Mouse (Mus musculus) left cerebral cortex, postnatal 4 days (tissue): ENCODE results near the gene Ddx54. TPM values are rescaled to one million over a fixed set of nuclear protein-coding genes. Genes with fewer than 3 reads are reported as not detected.

Source experiments
- DNase-seq: peaks from one replicate; pipeline ENCODE4 v3.0.0-alpha.2; 2022
- intact Hi-C: fragments of 180-260 bp; cut with DNase I; formaldehyde crosslinking; loops from one replicate; pipeline ENCODE4 v1.15.1; 2025
- total RNA-seq, 2 experiments: library from RNA; stranded (reverse); gene quantifications; 2 replicates each; pipeline ENCODE4 v1.2.3; 2021

Ddx54 gene
- total RNA-seq, 2 experiments from 2014 or later, result 52.0 to 55.4 TPM

DNA sequence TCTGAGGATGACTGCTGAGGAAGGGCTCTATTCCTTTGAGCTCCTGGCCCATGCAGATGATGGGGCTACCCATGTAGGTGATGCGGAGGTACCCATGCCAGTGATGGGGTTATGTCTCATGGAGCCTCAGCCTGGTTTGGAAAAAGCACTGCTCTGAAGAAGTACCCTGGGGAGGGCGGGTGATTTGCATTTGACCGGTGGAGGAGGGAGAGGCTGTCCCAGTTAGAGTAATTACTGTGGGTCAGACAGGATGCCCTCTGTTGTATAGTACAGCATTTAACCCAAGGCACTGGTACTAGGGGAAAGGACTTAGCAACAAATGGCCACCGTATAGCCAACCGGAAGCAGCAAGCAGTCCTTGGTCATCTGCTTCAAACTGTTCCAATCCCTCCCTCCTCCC lies 22.3 kb downstream of the Ddx54 start:
- intact Hi-C loops, result no loop called here
- no peak for DNase-seq

DNA sequence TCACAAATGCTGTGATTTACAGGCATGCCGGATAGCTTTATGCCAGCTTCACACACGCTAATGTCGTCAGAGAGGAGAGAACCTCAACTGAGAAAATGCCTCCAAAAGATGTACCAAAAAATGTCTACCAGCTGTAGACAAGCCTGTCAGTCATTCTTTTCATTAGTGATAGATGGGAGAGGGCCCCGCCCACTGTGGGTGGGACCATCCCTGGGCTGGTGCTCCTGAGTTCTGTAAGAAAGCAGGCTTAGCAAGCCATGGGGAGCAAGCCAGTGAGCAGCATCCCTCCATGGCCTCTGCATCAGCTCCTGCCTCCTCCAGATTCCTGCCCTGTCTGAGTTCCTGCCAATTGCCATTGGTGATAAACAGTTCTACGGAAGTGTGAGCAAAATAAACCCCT lies 23.1 kb downstream of the Ddx54 start:
- intact Hi-C loops, result no loop called here
- DNase-seq, result no peak

DNA sequence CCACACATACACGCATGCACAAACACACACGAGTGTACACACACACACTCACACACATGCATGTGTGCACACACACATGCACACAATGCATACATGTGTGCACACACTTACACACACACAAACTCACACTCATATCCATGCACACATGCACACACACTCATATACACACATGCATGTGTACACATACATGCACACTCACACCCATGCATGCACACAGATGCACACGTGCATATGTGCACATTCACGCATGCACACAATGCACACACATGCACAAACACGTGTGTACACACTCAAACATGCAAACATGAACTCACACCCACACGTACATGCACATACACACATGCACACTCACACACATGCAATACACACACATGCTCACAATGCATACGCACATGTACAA lies 27.6 kb downstream of the Ddx54 start:
- DNase-seq, result no peak
- intact Hi-C loops, result no loop called here

DNA sequence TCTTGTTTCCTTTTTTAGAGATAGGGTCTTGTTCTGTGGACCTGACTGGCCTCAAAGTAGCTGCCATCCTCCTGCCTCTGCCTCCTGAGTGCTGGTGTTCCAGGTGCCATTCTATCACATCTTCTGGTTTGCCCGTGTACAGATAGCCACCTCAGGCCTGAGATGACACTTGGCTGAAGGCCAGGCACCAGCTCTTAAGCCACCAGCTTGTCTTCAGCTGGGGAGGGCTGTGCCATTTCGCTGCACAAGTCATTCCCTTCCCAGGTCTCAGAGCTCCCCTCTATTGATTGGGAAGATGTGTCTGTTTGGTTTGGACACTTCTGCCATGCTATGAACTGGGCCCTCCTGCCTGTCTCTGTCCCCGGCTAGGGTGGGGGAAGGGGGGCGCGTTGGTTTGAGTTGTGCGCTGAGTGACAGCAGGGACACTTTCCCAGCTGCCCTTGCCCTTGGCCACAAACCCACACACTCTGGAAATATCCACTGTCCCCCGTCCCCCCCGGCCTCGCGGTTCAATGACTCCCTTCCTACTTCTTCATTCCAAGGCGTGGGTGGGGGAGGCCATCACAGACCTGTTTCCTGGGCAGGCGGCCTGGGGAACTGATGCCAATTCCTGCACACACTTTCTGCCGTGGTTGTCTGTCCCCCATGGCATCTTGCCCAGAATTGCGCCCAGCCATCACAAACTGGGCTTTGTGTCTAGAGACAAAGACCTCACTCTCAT lies 31.0 kb downstream of the Ddx54 start:
- DNase-seq, result peak; percentile 68
- intact Hi-C loops, result no loop called here

DNA sequence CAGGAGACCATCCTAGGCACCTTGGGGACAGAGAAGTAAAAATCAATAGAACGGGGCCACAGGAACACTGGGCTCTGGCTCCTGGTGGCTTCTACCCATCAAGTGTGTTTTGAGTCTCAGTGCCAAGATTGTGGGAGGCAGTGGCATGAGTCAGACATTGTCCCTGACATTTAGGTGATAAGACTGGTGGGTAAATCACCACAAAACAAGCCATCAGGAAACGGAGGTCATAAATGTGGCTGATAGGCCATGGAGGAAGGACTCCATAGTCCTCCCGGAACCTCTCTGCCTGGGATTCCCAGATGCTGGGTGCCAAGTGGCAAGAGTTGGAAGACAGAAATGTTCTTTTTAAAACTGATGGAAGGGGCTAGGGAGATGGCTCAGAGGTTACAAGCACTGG lies 31.7 kb downstream of the Ddx54 start:
- intact Hi-C loops, result no loop called here
- no peak for DNase-seq

DNA sequence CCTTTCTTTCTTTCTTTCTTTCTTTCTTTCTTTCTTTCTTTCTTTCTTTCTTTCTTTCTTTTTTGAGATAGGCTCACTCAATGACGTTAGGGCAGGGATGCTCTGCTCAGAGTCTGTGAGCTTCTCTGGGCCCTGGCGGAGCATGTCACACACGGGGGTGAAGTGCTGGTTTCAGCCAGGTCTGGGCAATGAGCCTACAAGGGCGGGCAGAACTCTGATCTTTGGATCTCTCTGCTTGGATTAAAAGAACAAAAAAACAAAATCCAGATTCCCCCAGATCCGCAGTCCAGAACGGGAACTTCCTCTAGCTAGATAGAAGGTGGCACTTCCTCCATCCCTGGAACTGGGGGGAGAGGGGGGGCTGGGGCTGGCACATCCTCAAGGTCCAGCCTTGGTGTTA lies 33.3 kb downstream of the Ddx54 start:
- intact Hi-C loops, result no loop called here
- no peak for DNase-seq

DNA sequence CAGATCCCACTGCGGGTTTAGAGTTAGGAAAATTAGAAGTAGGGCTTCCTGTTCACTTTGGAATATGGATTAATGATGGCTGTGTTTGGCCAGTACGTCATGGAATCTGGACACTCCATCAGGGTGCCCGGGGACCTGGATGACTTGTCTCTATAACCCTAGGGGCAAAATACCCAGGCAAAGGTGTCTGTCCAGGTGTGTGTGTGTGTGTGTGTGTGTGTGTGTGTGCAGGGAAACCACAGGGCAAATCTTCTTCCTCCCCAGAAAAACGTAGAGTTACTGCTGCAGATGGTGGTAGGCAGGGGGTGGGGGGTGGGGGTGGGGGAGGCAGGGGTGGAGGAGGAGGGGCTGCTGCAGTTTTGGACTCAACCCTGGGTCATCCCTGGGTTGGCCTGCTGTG lies 34.8 kb downstream of the Ddx54 start:
- no peak for DNase-seq
- intact Hi-C loops, result no loop called here

DNA sequence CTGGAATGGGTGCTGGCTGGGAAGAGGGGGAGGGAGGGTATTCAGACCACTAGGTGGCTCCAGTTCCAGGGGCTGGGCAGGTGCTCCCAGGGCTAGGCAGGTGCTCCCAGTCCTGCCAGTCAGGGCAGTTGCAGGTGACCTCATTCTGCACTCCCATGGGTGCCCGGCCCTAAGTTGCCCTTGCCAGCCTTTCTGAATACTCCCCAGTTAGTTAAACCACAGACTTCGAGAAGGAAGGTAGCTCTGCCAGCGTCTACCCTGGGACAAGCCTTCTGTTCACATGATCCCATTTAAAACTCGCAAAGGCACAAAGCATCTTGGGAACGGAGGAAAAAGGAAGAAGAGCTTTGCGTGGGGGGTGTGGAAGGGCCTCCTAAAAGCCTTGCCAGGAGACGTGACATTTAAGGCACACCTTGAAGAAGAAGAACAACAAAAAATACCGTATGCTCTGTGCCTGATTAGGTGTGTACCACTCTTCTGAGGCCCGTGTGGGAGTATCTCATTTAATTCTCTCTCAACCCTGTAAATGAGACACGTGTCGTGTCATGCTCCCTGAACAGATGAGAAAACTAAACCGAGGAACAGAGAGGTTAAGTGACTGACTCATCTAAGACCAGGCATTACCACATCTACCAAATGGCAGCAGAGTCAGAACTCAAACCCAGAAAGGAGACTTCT lies 35.4 kb downstream of the Ddx54 start:
- DNase-seq, result no peak
- intact Hi-C loops, result no loop called here

DNA sequence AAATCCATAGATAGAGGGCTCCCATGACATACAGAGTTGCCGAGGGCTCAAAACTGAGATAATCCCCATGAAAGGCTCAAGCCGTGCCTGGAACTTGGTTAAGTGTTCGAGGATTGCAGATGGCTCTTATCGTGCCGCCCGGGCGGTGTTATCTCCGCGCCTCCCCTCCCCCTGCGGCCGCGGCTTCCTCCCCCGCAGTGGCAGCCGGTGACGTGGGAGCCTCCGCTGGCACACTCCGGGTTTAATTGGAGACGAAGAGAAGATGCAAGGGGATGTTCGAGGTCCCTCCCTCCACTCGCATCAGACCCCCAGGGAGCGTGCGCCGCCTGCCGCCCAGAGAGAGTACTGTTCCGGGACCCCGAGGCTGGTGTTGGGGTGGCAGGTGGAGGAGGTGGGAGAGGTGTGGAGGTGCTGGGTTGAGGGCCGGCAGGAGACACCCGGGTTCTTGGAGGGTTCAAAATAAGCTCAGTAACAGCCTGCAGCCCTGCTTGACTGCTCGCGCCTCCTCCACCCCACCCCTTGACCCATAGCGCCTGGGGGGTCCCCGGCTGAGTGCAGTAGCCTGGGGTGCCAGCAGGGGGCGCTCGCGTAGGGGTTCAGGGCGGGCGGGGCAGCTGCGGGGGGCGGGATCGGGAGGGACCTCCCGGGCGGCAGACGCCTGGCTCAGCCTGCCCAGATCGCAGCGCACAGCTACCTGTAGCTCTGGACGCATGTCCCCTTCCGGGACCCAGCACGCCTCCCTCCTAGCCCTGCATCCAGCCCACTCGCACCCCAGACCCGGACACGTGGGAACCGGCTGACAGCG lies 36.2 kb downstream of the Ddx54 start, which contains the start of gene Rasal1:
Gene Rasal1 (plus strand): TSS at position 244 of the 805 bp plus-strand sequence.
- peak; percentile 39 for DNase-seq
- intact Hi-C loops, result no loop called here

DNA sequence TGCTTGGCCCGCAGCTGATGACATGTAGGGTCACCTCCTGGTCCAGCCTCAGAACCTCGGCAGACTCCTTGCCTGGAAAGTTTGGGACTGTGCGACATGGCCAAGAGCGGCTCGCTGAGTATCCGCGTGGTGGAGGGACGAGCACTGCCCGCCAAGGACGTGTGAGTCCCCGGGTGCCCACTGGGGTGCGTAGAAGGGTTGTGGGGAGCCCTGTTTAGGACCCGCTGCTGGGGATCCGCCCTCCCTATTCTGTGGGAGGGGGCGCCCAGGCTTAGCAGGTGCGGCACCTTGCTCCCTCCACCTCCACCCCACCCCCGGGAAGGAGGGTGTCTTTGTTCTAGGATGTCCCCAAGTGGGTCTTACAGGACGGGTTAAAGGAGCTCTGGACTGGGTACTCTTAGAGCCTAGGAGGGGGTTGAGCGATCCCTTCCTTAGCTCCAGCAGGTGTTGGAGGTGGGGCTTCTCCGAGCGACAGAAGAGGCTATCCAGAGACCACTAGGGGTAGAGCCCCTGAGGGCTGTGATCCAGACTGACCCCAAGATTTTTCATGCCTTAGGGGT lies 36.9 kb downstream of the Ddx54 start:
- no peak for DNase-seq
- intact Hi-C loops, result no loop called here

DNA sequence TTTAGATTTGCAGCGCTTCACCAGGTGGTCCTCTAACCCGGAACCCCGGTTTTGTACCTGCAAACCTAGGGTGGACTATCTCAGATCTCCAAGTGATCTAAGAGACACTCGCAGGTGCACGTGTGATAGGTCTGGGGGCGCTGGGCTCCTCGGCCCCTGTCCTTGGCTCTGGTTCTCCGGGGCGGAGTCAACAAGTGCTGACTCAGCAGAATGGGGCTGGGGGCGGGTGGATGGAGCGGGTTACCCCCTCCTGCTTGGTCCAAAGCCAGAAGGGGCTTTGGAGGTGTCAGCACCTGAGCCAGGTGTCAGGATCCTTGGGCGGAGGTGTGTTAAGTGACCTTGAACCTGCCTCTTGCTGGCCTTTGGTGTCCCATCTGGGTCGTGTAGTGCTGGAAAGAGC lies 37.4 kb downstream of the Ddx54 start:
- intact Hi-C loops, result no loop called here
- DNase-seq, result no peak

DNA sequence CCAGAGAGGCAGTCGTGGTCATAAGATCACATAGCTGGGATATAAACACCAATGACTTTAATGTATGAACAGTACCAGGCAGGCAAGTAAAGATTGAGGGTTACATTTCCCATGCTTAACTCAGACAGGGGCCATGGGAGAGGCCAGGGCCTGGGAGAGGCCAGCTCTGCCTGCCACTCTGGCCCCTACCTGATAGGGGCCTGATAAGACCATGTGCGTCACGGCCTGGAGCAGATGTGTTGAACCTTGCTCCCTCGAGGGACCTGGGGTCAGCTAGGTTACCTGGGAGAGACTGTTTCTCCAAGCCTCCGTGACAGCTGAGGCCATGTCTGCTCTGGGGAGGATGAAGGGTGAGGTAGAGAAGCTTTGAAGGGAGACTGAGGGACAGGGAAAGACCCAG lies 38.7 kb downstream of the Ddx54 start:
- no peak for DNase-seq
- intact Hi-C loops, result no loop called here

DNA sequence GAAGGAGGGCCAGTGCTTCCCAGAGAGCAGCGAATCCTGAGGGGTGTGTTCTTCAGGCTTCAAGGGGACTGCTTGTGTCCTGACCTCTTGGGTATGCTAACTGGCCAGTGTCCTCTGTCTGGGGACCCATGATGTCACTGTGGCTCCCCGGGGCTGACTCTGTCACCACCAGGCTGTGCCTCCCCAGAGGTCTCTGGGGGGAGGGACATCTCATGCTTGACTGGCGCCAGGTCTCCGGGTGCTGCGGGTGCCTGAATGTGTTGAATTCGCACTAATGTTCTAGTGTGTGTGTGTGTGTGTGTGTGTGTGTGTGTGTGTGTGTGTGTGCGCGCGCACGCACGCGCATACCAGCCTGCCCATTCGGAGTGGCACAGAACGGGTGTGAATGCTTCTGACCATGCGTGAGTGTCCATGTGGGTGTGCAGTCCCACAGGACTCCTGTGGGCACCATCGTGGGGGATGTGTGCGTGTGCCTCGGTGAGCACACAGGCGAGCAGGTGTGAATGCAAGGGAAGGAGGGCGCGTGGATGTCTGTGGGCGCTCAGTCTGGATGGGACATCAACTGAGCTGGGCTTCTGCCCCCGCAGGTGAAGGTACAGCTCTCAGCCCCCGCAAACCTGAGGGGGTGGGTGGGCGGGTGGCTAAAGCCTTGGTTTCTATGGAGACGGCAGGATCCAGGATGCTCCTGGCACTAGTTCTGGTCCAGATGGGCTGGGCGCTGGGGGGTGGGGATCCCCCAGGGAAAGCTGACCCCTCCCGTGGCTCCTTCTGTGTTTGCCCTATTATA lies 40.6 kb downstream of the Ddx54 start:
- intact Hi-C loops, result no loop called here
- DNase-seq, result no peak

DNA sequence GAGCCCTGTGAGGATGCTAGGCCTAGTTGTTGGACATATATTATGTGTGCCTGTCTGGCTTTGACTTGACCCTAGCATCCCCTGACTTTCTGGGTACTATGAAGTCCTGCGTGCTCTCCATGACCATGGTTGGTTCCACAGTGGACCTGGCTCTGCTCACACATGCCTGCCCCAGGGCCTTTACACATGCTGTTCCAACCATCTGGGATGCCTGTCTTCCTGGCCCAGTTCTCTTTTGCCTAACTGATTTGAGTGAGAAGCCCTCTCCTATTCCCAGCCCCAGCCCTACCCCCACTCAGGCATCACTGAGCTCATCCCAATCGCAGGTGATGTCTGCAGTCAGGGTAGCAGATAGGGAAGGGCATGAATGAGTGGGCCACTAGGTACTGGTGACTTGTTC lies 41.3 kb downstream of the Ddx54 start:
- intact Hi-C loops, result no loop called here
- no peak for DNase-seq

DNA sequence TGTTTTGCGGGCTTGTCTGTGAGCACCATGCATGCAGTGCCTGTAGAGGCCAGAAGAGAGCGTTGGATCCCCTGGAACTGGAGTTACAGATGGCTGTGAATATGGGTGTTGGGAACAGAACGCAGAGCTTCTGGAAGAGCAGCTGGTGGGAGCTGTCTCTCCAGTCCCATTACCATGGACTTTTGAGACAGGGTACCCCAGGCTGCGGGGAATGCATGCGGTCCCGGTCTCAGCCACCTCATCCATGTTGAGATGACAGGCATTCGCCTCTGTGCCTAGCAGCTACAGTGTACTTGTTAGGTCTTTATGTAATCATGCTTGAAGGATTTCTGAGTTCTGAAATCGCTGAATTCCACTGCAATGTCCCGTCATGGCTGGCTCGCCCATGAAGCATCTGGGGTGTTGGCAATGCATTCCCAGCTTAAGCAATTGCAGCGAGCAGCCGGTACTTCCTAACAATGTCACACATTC lies 43.8 kb downstream of the Ddx54 start:
- no peak for DNase-seq
- intact Hi-C loops, result no loop called here

DNA sequence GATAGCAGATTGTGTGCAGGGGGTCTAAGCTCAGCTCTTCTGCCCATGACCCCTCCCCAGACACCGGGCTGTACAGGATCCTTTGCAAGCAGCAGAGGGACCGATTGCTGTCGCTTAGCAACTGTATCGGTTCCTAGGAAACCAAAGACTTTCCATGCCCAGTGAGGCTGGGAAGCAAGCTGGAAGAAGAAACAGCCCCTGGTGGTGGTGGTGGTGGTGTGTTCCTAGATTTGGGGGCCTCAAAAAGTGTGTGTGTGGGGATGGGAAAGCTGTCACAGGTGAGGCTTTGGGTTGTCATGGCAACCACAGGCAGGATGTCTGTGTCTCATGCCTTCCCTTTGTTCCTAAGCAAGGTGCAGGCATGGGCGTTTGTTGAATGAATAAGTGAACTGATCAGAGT lies 48.3 kb downstream of the Ddx54 start:
- intact Hi-C loops, result no loop called here
- no peak for DNase-seq

DNA sequence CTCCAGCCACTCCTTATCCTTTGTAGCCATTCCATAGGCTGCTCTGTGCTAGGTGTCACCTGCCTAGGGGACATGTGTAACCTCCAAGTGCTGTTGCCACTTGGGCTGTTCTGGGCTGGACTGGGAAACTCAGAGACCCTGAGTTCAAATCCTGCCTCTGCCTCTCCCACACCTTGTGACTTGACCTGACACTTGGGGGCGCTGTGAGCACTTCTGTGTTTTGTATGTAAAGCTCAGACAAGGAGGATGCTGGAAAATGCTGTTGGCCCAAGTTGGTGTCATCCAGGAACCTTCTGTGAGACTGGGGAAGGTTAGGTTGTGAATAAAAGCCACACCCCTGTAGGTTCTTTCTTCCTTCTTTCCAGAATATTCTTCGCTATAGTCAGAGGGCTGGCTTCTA lies 52.3 kb downstream of the Ddx54 start:
- intact Hi-C loops, result no loop called here
- no peak for DNase-seq

DNA sequence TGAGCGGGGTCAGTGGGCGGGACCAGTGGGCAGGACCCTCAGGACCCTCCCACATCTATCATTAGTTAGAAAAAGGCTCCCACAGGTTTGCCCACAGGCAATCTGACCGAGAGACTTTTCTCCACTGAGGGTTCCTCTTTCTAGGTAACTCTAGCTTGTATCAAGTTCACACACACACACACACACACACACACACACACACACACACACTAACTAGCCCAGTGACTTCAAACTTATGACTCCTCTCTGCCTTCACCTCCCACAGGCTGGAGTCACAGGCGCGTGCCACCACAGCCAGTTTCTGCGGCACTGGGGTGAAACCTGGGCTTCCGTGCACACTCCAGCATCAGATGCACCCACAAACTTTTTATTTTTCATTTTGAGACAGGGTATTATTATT lies 56.2 kb downstream of the Ddx54 start:
- DNase-seq, result no peak
- intact Hi-C loops, result no loop called here

DNA sequence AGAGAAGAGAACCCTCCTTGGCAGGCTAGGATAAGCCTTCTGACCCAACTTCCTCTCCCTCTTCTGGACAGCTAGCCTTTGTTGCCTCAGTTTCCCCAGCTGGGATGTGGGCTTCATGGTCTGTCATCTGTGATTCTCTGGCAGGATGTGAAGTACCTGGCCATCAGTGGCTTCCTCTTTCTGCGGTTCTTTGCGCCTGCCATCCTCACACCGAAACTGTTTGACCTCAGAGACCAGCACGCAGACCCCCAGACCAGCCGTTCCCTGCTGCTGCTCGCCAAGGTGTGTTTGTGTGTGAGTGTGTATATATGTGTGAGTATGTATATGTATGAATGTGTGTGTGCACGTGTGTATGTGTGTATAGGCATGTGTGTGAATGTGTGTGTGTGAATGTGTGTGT lies 57.6 kb downstream of the Ddx54 start:
- intact Hi-C loops, result no loop called here
- DNase-seq, result no peak

DNA sequence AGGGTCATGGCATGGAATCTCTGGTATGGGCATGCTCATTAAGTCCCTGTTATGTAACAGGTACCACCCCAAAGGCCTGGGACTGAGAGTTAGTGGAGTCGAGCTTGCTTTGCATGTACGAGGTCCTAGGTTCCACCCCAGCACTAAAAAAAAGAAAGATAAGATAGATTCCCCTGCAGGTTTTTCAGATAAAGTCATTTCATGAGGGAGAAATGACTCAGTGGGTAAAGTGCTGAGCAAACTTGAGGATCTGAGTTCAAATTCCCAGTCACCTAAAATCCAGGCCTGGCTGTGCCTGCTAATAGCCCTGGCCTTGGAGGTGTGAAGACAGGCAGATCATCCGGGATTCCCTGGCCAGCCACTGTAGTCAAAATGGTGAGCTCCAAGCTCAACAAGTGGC lies 59.3 kb downstream of the Ddx54 start:
- intact Hi-C loops, result no loop called here
- DNase-seq, result no peak

DNA sequence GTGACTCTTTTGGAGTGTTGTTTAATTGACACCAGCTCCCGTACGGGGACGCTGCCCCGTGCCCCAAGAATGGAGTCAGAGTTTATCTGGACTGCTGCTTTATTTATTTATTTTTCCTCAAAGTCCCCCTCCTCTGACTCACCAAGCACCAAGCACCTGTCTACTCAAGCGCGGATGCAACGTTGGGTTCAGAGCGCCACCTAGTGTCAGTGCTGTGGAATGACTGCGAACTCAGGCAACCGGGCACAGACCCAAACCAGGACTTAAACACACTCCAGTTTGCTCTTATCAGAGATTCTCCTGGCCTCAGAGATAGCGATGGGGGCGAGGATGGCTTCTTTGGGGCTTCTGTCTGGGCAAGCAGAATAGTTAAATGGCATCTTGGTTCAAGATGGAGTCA lies 61.1 kb downstream of the Ddx54 start:
- intact Hi-C loops, result no loop called here
- peak; percentile 69 for DNase-seq
